Mouse (Mus musculus) liver, embryonic 13.5 days (tissue): ENCODE data around the gene Tbxas1. TPM values are rescaled to one million over a fixed set of nuclear protein-coding genes. Genes with fewer than 3 reads are reported as not detected.

Experiments used
- ATAC-seq: fragments of 200-750 bp; cut with Nextera tagmentation; 2 replicates; pipeline ENCODE4 v1.8.0; 2017; ENCODE audit warnings: low read depth, mild to moderate bottlenecking, moderate number of reproducible peaks, moderate library complexity
- DNase-seq: peaks from one replicate; pipeline ENCODE4 v3.0.0; 2022
- H3K27ac ChIP-seq: fragments of 300-500 bp; sonication (generic); 2 replicates; pipeline ENCODE4 v1.5.1; 2015; ENCODE audit warnings: moderate library complexity, mild to moderate bottlenecking, inconsistent platforms
- H3K27me3 ChIP-seq: fragments of 300-500 bp; sonication (generic); 2 replicates; pipeline ENCODE4 v1.6.1; 2015; ENCODE audit warnings: mild to moderate bottlenecking, inconsistent platforms
- H3K36me3 ChIP-seq: fragments of 300-500 bp; sonication (generic); 2 replicates; pipeline ENCODE4 v1.6.1; 2015; ENCODE audit warnings: mild to moderate bottlenecking, inconsistent platforms
- H3K4me1 ChIP-seq: fragments of 300-500 bp; sonication (generic); replicated peaks from 2 replicates; pipeline ENCODE4 v1.6.1; 2015; ENCODE audit warnings: inconsistent platforms
- H3K4me2 ChIP-seq: fragments of 300-500 bp; sonication (generic); 2 replicates; pipeline ENCODE4 v1.6.1; 2015; ENCODE audit warnings: inconsistent platforms, mild to moderate bottlenecking, moderate library complexity
- H3K4me3 ChIP-seq: fragments of 300-500 bp; sonication (generic); replicated peaks from 2 replicates; pipeline ENCODE4 v1.5.1; 2015; ENCODE audit warnings: mild to moderate bottlenecking, inconsistent platforms
- H3K9ac ChIP-seq: fragments of 300-500 bp; sonication (generic); 2 replicates; pipeline ENCODE4 v1.6.1; 2015; ENCODE audit warnings: mild to moderate bottlenecking, inconsistent platforms
- H3K9me3 ChIP-seq: fragments of 300-500 bp; sonication (generic); replicated peaks from 2 replicates; pipeline ENCODE4 v1.6.1; 2016; ENCODE audit warnings: inconsistent platforms
- WGBS: fragments of 180-500 bp; shearing (Covaris S2); methylation state at CpG from one replicate; pipeline ENCODE4 v1.1.7; 2015; ENCODE audit not compliant: insufficient replicate concordance; 5-methylcytosine and 5-hydroxymethylcytosine counted together
- polyA plus RNA-seq: library from polyadenylated mRNA; unstranded; fragments of >200 nt; fragmentation: Nextera tagmentation; extraction: Ambion mirVana; gene quantifications from 2 replicates; pipeline ENCODE4 v1.2.1, GENCODE M21; 2015

Gene Tbxas1
- polyA plus RNA-seq, 1 experiment from 2014 or later = 11.4 TPM

GRCm38 (mm10) chr6:39018805-39019204 lies 143.6 kb downstream of the Tbxas1 start:
- Histone ChIP-seq H3K36me3 (no peaks in the 10 kb centered on the region), H3K27me3 (no peaks in the 10 kb centered on the region), H3K4me3 (no peak overlapping the region), H3K4me1 (peaks cover 25% of the 10 kb centered on the region), H3K27ac (no peak overlapping the region), H3K9ac (no peak overlapping the region), H3K4me2 (no peak overlapping the region), H3K9me3 (no peaks in the 10 kb centered on the region)
- WGBS = 54% methylated on average over 7 of the region's 7 CpGs
- DNase-seq = peak; percentile 41
- no peak for ATAC-seq

GRCm38 (mm10) chr6:39019219-39019618 lies 144.0 kb downstream of the Tbxas1 start:
- no peaks in the 10 kb centered on the region for H3K27me3 ChIP-seq
- H3K4me2 ChIP-seq = no peak overlapping the region
- DNase-seq (no peak), ATAC-seq (no peak)
- no peaks in the 10 kb centered on the region for H3K9me3 ChIP-seq
- WGBS = 64% methylated on average over 5 of the region's 5 CpGs
- H3K9ac ChIP-seq = no peak overlapping the region
- no peaks in the 10 kb centered on the region for H3K36me3 ChIP-seq
- H3K4me3 ChIP-seq = no peak overlapping the region
- no peak overlapping the region for H3K27ac ChIP-seq
- peaks cover 21% of the 10 kb centered on the region for H3K4me1 ChIP-seq

- Histone ChIP-seq H3K9me3 (no peaks in the 10 kb centered on the region), H3K36me3 (no peaks in the 10 kb centered on the region), H3K4me1 (peaks cover 21% of the 10 kb centered on the region), H3K9ac (0 out of 2 replicates have a peak overlapping the region, but pooled peaks have one; percentile 26), H3K4me2 (no peak overlapping the region), H3K27me3 (no peaks in the 10 kb centered on the region), H3K27ac (peak overlapping the region; percentile 62), H3K4me3 (no peak overlapping the region)
- WGBS = 9% methylated on average over 1 of the region's 1 CpGs
- ATAC-seq (peak; percentile 71), DNase-seq (peak; percentile 3)
Observed at GRCm38 (mm10) chr6:39021909-39022308, 146.7 kb downstream of the Tbxas1 start.

- DNase-seq (no peak), ATAC-seq (no peak)
- Histone ChIP-seq H3K9ac (0 out of 2 replicates have a peak overlapping the region, but pooled peaks have one; percentile 26), H3K36me3 (no peaks in the 10 kb centered on the region), H3K4me3 (no peak overlapping the region), H3K4me1 (peaks cover 21% of the 10 kb centered on the region), H3K27ac (peak overlapping the region; percentile 62; the same call in 1 of the 2 replicates), H3K4me2 (no peak overlapping the region), H3K27me3 (no peaks in the 10 kb centered on the region), H3K9me3 (no peaks in the 10 kb centered on the region)
- WGBS = 65% methylated on average over 7 of the region's 7 CpGs
Observed at GRCm38 (mm10) chr6:39022461-39023181, 147.4 kb downstream of the Tbxas1 start.

GRCm38 (mm10) chr6:39024631-39025030 lies 149.4 kb downstream of the Tbxas1 start:
- Histone ChIP-seq H3K9me3 (no peaks in the 10 kb centered on the region), H3K4me2 (no peak overlapping the region), H3K27me3 (no peaks in the 10 kb centered on the region), H3K27ac (no peak overlapping the region), H3K36me3 (no peaks in the 10 kb centered on the region), H3K4me1 (peaks cover 21% of the 10 kb centered on the region), H3K9ac (no peak overlapping the region), H3K4me3 (no peak overlapping the region)
- ATAC-seq = no peak
- DNase-seq = no peak
- 67% methylated on average over 4 of the region's 4 CpGs for WGBS

- H3K27me3 ChIP-seq = 0 out of 2 replicates have a peak, but pooled peaks cover under 1% of the 10 kb centered on the region
- 61% methylated on average over 7 of the region's 7 CpGs for WGBS
- ATAC-seq (no peak), DNase-seq (no peak)
- H3K4me3 ChIP-seq = no peak overlapping the region
- no peak overlapping the region for H3K9ac ChIP-seq
- no peak overlapping the region for H3K4me2 ChIP-seq
- no peaks in the 10 kb centered on the region for H3K9me3 ChIP-seq
- H3K27ac ChIP-seq = no peak overlapping the region
- peaks cover 21% of the 10 kb centered on the region for H3K4me1 ChIP-seq
- H3K36me3 ChIP-seq = no peaks in the 10 kb centered on the region
Observed at GRCm38 (mm10) chr6:39025038-39025437, 149.8 kb downstream of the Tbxas1 start.

GRCm38 (mm10) chr6:39030714-39031113 lies 155.5 kb downstream of the Tbxas1 start:
- Histone ChIP-seq H3K9me3 (no peaks in the 10 kb centered on the region), H3K27me3 (0 out of 2 replicates have a peak, but pooled peaks cover 4% of the 10 kb centered on the region), H3K9ac (no peak overlapping the region), H3K4me1 (no peaks in the 10 kb centered on the region), H3K36me3 (no peaks in the 10 kb centered on the region), H3K4me3 (no peak overlapping the region), H3K27ac (no peak overlapping the region), H3K4me2 (no peak overlapping the region)
- WGBS = 69% methylated on average over 4 of the region's 4 CpGs
- no peak for DNase-seq
- no peak for ATAC-seq

- Histone ChIP-seq H3K4me1 (no peaks in the 10 kb centered on the region; the same call in 1 of the 2 replicates), H3K9me3 (no peaks in the 10 kb centered on the region)
Observed at GRCm38 (mm10) chr6:39033676-39034075, 158.5 kb downstream of the Tbxas1 start.

GRCm38 (mm10) chr6:39035039-39035438 lies 159.8 kb downstream of the Tbxas1 start:
- no peak overlapping the region for H3K27ac ChIP-seq
- 69% methylated on average over 6 of the region's 6 CpGs for WGBS
- H3K4me3 ChIP-seq = no peak overlapping the region
- peaks cover 9% of the 10 kb centered on the region; the same call in 1 of the 2 replicates for H3K27me3 ChIP-seq
- H3K4me2 ChIP-seq = no peak overlapping the region
- no peak overlapping the region for H3K9ac ChIP-seq
- H3K4me1 ChIP-seq = no peaks in the 10 kb centered on the region; the same call in 1 of the 2 replicates
- no peak for ATAC-seq
- H3K36me3 ChIP-seq = no peaks in the 10 kb centered on the region
- no peaks in the 10 kb centered on the region for H3K9me3 ChIP-seq
- DNase-seq = no peak

More at GRCm38 (mm10) chr6:39033676-39034075, 158.5 kb downstream of the Tbxas1 start:
- H3K4me2 ChIP-seq = no peak overlapping the region
- ATAC-seq (no peak), DNase-seq (no peak)
- H3K27me3 ChIP-seq = 0 out of 2 replicates have a peak, but pooled peaks cover 4% of the 10 kb centered on the region
- WGBS = 73% methylated on average over 7 of the region's 7 CpGs
- no peak overlapping the region for H3K9ac ChIP-seq
- no peak overlapping the region for H3K27ac ChIP-seq
- no peak overlapping the region for H3K4me3 ChIP-seq
- no peaks in the 10 kb centered on the region for H3K36me3 ChIP-seq

- WGBS = 66% methylated on average over 4 of the region's 4 CpGs
- ATAC-seq = no peak
Observed at GRCm38 (mm10) chr6:39036204-39036603, 161.0 kb downstream of the Tbxas1 start.

GRCm38 (mm10) chr6:39040451-39040850 lies 165.2 kb downstream of the Tbxas1 start:
- Histone ChIP-seq H3K27me3 (peaks cover 9% of the 10 kb centered on the region; the same call in 1 of the 2 replicates), H3K4me1 (no peaks in the 10 kb centered on the region; the same call in 1 of the 2 replicates), H3K9me3 (no peaks in the 10 kb centered on the region), H3K4me3 (no peak overlapping the region), H3K9ac (no peak overlapping the region), H3K4me2 (no peak overlapping the region), H3K27ac (no peak overlapping the region), H3K36me3 (no peaks in the 10 kb centered on the region)
- ATAC-seq (no peak), DNase-seq (no peak)
- WGBS = 74% methylated on average over 9 of the region's 9 CpGs

More at GRCm38 (mm10) chr6:39036204-39036603, 161.0 kb downstream of the Tbxas1 start:
- H3K4me1 ChIP-seq = no peaks in the 10 kb centered on the region; the same call in 1 of the 2 replicates
- DNase-seq = no peak
- no peak overlapping the region for H3K9ac ChIP-seq
- H3K4me2 ChIP-seq = no peak overlapping the region
- H3K36me3 ChIP-seq = no peaks in the 10 kb centered on the region
- peaks cover 9% of the 10 kb centered on the region; the same call in 1 of the 2 replicates for H3K27me3 ChIP-seq
- H3K4me3 ChIP-seq = no peak overlapping the region
- no peaks in the 10 kb centered on the region for H3K9me3 ChIP-seq
- no peak overlapping the region for H3K27ac ChIP-seq
